Mouse (Mus musculus) cortical plate, adult 2 months (tissue): ENCODE measurements around the gene Tesk2. TPM values are rescaled to one million over a fixed set of nuclear protein-coding genes. Genes with fewer than 3 reads are reported as not detected.

Source experiments
- H3K27ac ChIP-seq: fragments of 200-500 bp; 2 replicates; pipeline ENCODE4 v1.5.1; 2012; ENCODE audit warnings: low read length, control low read depth, inconsistent platforms; ENCODE audit not compliant: insufficient read depth
- H3K4me1 ChIP-seq: fragments of 200-500 bp; 2 replicates; pipeline ENCODE4 v1.6.1; 2011; ENCODE audit warnings: low read length; ENCODE audit not compliant: control insufficient read depth, insufficient read depth
- H3K4me3 ChIP-seq: fragments of 200-500 bp; 2 replicates; pipeline ENCODE4 v1.5.1; 2011; ENCODE audit warnings: mild to moderate bottlenecking, low read length, control low read depth; ENCODE audit not compliant: insufficient read depth
- CTCF ChIP-seq: fragments of 200-500 bp; IDR thresholded peaks from 2 replicates; pipeline ENCODE4 v1.5.1; 2011; ENCODE audit warnings: mild to moderate bottlenecking, control low read depth, low read length; ENCODE audit not compliant: insufficient read depth; ENCODE audit errors: extremely low read depth
- POLR2A ChIP-seq: fragments of 200-500 bp; IDR thresholded peaks from 2 replicates; pipeline ENCODE4 v1.6.1; 2011; ENCODE audit warnings: mild to moderate bottlenecking, low read length, control low read depth; ENCODE audit not compliant: insufficient read depth; ENCODE audit errors: extremely low read depth
- polyA plus RNA-seq: library from polyadenylated mRNA; depleted of rRNA; stranded (reverse); fragments of >200 nt; gene quantifications from 2 replicates; pipeline ENCODE4 v1.2.3, GENCODE M21; 2012

The Tesk2 gene
- polyA plus RNA-seq, 1 experiment: 7.5 TPM

GRCm38 (mm10) chr4:116710154-116710553 lies 10.6 kb upstream of the Tesk2 start:
- Histone ChIP-seq H3K4me3 (no peak overlapping the region), H3K27ac (no peak overlapping the region), H3K4me1 (no peaks in the 10 kb centered on the region)
- TF ChIP-seq POLR2A (no peak), CTCF (no peak)

GRCm38 (mm10) chr4:116712536-116712935 lies 8.2 kb upstream of the Tesk2 start:
- Histone ChIP-seq H3K27ac (no peak overlapping the region), H3K4me3 (no peak overlapping the region), H3K4me1 (no peaks in the 10 kb centered on the region)
- TF ChIP-seq CTCF: no peak
- TF ChIP-seq POLR2A: no peak

- TF ChIP-seq CTCF (peak; percentile 82), POLR2A (no peak)
- H3K27ac ChIP-seq: no peak overlapping the region
Observed at GRCm38 (mm10) chr4:116719396-116719795, 1.4 kb upstream of the Tesk2 start.

GRCm38 (mm10) chr4:116721098-116721628 lies 415 bp downstream of the Tesk2 start:
- H3K4me1 ChIP-seq: peaks cover 2% of the 10 kb centered on the region; the same call in 1 of the 2 replicates
- TF ChIP-seq CTCF: no peak
- TF ChIP-seq POLR2A: no peak

More at GRCm38 (mm10) chr4:116719396-116719795, 1.4 kb upstream of the Tesk2 start:
- peaks cover 2% of the 10 kb centered on the region; the same call in 1 of the 2 replicates for H3K4me1 ChIP-seq
- H3K4me3 ChIP-seq: no peak overlapping the region

GRCm38 (mm10) chr4:116722230-116722629 lies 1.5 kb downstream of the Tesk2 start:
- Histone ChIP-seq H3K27ac (no peak overlapping the region), H3K4me3 (peak overlapping the region; percentile 63; the same call in 1 of the 2 replicates), H3K4me1 (peaks cover 2% of the 10 kb centered on the region; the same call in 1 of the 2 replicates)
- no peak for TF ChIP-seq CTCF
- no peak for TF ChIP-seq POLR2A

More at GRCm38 (mm10) chr4:116721098-116721628, 415 bp downstream of the Tesk2 start:
- H3K4me3 ChIP-seq: peak overlapping the region; percentile 63
- no peak overlapping the region for H3K27ac ChIP-seq

- no peak overlapping the region for H3K27ac ChIP-seq
Observed at GRCm38 (mm10) chr4:116725444-116725843, 4.7 kb downstream of the Tesk2 start.

GRCm38 (mm10) chr4:116727401-116727800 lies 6.7 kb downstream of the Tesk2 start:
- no peaks in the 10 kb centered on the region for H3K4me1 ChIP-seq
- no peak overlapping the region for H3K4me3 ChIP-seq
- TF ChIP-seq CTCF (no peak), POLR2A (no peak)
- H3K27ac ChIP-seq: no peak overlapping the region

More at GRCm38 (mm10) chr4:116725444-116725843, 4.7 kb downstream of the Tesk2 start:
- Histone ChIP-seq H3K4me3 (no peak overlapping the region), H3K4me1 (peaks cover 2% of the 10 kb centered on the region; the same call in 1 of the 2 replicates)
- TF ChIP-seq CTCF (no peak), POLR2A (no peak)

- TF ChIP-seq POLR2A (no peak), CTCF (no peak)
- Histone ChIP-seq H3K27ac (no peak overlapping the region), H3K4me3 (no peak overlapping the region)
Observed at GRCm38 (mm10) chr4:116729532-116729931, 8.8 kb downstream of the Tesk2 start.

GRCm38 (mm10) chr4:116731077-116731476 lies 10.3 kb downstream of the Tesk2 start:
- Histone ChIP-seq H3K4me1 (no peaks in the 10 kb centered on the region), H3K27ac (no peak overlapping the region), H3K4me3 (no peak overlapping the region)
- TF ChIP-seq CTCF: no peak
- no peak for TF ChIP-seq POLR2A

More at GRCm38 (mm10) chr4:116729532-116729931, 8.8 kb downstream of the Tesk2 start:
- H3K4me1 ChIP-seq: no peaks in the 10 kb centered on the region

GRCm38 (mm10) chr4:116732355-116732754 lies 11.6 kb downstream of the Tesk2 start:
- no peak overlapping the region for H3K27ac ChIP-seq
- no peaks in the 10 kb centered on the region for H3K4me1 ChIP-seq
- H3K4me3 ChIP-seq: no peak overlapping the region
- TF ChIP-seq CTCF: no peak
- TF ChIP-seq POLR2A: no peak
